Mouse (Mus musculus): Measurements from ENCODE around the gene Olfr1095. TPM values are rescaled to one million over a fixed set of nuclear protein-coding genes. Genes with fewer than 3 reads are reported as not detected.

Gene Olfr1095
- total RNA-seq (2021), result not detected
- long read RNA-seq, experiment 1, result 0 reads
- long read RNA-seq, experiment 2, result 0 reads

DNA sequence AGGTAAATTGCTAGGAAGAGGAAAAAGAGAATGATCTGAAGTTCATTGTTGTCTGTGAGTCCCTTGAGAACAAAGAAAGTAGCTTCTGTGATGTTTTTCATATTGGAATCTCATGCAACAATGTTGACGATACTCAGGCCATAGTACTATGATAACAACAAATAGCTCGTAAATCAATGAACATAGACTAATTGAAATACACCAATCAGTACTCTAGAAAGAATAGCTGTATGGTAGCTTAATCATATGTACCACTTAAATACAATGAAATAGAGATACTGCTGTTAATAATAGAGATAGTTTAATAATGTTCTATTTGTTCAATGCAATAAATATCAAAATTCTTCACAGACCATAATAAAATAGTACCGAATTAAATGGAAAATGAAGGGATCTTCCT lies at the start of gene Olfr1095:
Gene Olfr1095, minus strand, starts transcription at position 101 of the 400 bp plus-strand sequence.
- DNase-seq (ENCODE audit: low spot score), result no peak

DNA sequence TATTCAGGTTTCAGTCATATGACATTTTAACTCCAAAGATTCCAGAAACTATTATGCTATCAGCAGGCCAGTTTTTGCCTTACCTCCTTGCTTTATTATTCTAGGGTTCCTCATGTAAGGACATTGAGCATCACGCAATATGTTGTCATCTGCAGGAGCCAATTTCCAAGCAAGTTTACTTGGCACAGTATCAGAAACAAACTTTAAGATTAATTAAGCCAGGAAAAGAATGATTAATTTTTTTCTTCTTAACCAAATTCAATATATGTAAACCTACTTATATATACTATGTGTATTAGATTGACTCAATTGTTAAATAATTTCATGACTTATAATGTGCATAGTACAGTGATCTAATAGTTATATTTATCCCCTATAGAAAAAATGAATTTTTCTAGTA lies 40.6 kb upstream of the Olfr1095 start, which contains the start of gene Olfr1097:
Gene Olfr1097, minus strand, starts transcription at position 101 of the 400 bp plus-strand sequence.
- no peak for DNase-seq (ENCODE audit: low spot score)

DNA sequence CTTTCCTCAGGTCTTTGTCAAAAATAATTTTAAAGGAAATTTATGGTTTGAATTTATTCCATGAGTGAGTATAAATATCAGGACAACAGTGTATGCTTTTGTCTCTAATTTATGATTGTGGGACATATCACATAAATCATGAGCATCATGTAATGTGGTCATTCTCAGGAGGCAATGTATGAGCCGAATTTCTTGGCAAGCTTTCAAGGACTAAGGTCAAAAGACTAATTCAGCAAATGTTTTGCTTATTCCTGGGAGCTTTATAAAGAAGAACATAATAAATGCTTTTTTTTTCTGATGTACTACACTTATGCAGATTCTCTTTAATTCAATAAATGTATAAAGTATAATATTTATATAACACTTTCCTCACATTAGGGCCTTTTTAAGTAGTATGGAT lies 23.2 kb upstream of the Olfr1095 start, which contains the start of gene Gm13723:
Gene Gm13723, minus strand, starts transcription at position 101 of the 400 bp plus-strand sequence.
- DNase-seq (ENCODE audit: low spot score), result no peak

DNA sequence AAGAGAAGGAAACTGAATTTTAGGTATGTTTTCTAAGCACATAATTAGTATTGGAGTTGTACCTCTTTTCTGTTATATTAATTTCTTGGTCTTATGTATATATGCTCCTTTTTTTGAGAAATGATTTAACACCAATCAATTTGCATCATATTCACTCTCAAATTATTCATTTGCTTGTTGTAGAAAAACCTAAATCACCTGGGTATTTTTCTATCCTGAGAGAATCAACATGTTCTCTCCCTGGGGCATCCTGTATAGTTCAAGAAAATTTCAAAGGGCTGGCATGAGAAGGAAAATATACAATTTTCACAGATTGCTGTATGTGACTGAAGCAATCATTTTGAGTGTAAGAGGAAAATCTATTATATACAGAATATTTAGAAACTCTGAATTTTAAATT lies 27.1 kb downstream of the Olfr1095 start, which contains the start of gene Olfr1094:
Gene Olfr1094, plus strand, starts transcription at position 301 of the 400 bp plus-strand sequence.
- DNase-seq (ENCODE audit: low spot score), result no peak

DNA sequence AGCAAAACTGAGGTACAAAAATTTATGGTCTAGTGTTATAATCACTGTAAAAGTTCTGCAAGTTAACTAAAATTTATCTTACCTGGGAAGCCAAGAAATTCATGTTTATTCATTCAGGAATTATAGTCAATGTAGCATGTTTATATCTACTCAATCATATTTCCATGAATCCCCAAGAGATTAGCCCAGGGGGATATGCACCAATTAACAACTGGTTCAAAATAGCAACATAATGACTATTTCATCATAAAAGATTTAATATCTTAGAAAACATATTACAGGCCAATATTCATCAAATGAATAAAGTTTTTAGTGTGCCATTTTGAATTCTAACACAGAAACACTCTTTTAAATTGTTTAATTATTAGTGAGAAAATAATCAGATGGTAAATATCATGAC lies 41.6 kb downstream of the Olfr1095 start, which contains the start of gene Olfr141:
Gene Olfr141, minus strand, starts transcription at position 101 of the 400 bp plus-strand sequence.
- no peak for DNase-seq (ENCODE audit: low spot score)

Other genes starting within 250 kb of the Olfr1095 start
- gene Olfr1084, start 212.0 kb downstream of the Olfr1095 start, total RNA-seq (2021), result not detected
- not detected for gene Olfr1085, start 189.7 kb downstream of the Olfr1095 start, total RNA-seq (2021)
- gene Olfr1086, start 171.6 kb downstream of the Olfr1095 start, total RNA-seq (2021), result not detected
- not detected for gene Olfr1087, start 153.3 kb downstream of the Olfr1095 start, total RNA-seq (2021)
- not detected for gene Olfr1089, start 118.0 kb downstream of the Olfr1095 start, total RNA-seq (2021)
- not detected for gene Olfr1090, start 92.7 kb downstream of the Olfr1095 start, total RNA-seq (2021)
- gene Olfr1093, start 69.2 kb downstream of the Olfr1095 start, total RNA-seq (2021), result not detected
- gene Olfr141, start 41.7 kb downstream of the Olfr1095 start, total RNA-seq (2021), result not detected
- gene Olfr1094, start 27.0 kb downstream of the Olfr1095 start, total RNA-seq (2021), result not detected
- not detected for gene Gm13723, start 23.1 kb upstream of the Olfr1095 start, total RNA-seq (2021)
- not detected for gene Olfr1097, start 40.5 kb upstream of the Olfr1095 start, total RNA-seq (2021)
- gene Olfr1098, start 72.8 kb upstream of the Olfr1095 start, total RNA-seq (2021), result not detected
- gene Olfr1099, start 109.0 kb upstream of the Olfr1095 start, total RNA-seq (2021), result not detected
- not detected for gene Olfr1100, start 128.3 kb upstream of the Olfr1095 start, total RNA-seq (2021)
- gene Olfr1101, start 139.5 kb upstream of the Olfr1095 start, total RNA-seq (2021), result not detected
- not detected for gene Olfr1102, start 146.7 kb upstream of the Olfr1095 start, total RNA-seq (2021)
- not detected for gene Olfr1104, start 175.4 kb upstream of the Olfr1095 start, total RNA-seq (2021)
- gene Olfr1105, start 184.8 kb upstream of the Olfr1095 start, total RNA-seq (2021), result not detected
- not detected for gene Olfr1106, start 200.6 kb upstream of the Olfr1095 start, total RNA-seq (2021)
- gene Olfr1107, start 224.1 kb upstream of the Olfr1095 start, total RNA-seq (2021), result not detected
- gene Olfr1109, start 244.3 kb upstream of the Olfr1095 start, total RNA-seq (2021), result not detected